Mouse (Mus musculus) forebrain, embryonic 16.5 days (tissue): ENCODE results near the gene Prpf18. TPM values are rescaled to one million over a fixed set of nuclear protein-coding genes. Genes with fewer than 3 reads are reported as not detected.

Source experiments
- ATAC-seq: fragments of 200-750 bp; cut with Nextera tagmentation; 2 replicates; pipeline ENCODE4 v1.8.0; 2017; ENCODE audit warnings: mild to moderate bottlenecking, moderate library complexity
- H3K27ac ChIP-seq: fragments of 300-500 bp; sonication (generic); 2 replicates; pipeline ENCODE4 v1.5.1; 2014; ENCODE audit warnings: low read length, control low read depth
- H3K27me3 ChIP-seq: fragments of 300-500 bp; sonication (generic); replicated peaks from 2 replicates; pipeline ENCODE4 v1.6.1; 2014; ENCODE audit warnings: low read length; ENCODE audit not compliant: control insufficient read depth, insufficient read depth
- H3K36me3 ChIP-seq: fragments of 300-500 bp; sonication (generic); 2 replicates; pipeline ENCODE4 v1.6.1; 2014; ENCODE audit not compliant: control insufficient read depth, insufficient read depth
- H3K4me1 ChIP-seq: fragments of 300-500 bp; sonication (generic); replicated peaks from 2 replicates; pipeline ENCODE4 v1.6.1; 2014; ENCODE audit warnings: low read length; ENCODE audit not compliant: control insufficient read depth, insufficient read depth
- H3K4me2 ChIP-seq: fragments of 300-500 bp; sonication (generic); 2 replicates; pipeline ENCODE4 v1.6.1; 2014; ENCODE audit warnings: mild to moderate bottlenecking, low read length, control low read depth
- H3K4me3 ChIP-seq: fragments of 300-500 bp; sonication (generic); replicated peaks from 2 replicates; pipeline ENCODE4 v1.5.1; 2014; ENCODE audit warnings: mild to moderate bottlenecking, low read length, control low read depth
- H3K9ac ChIP-seq: fragments of 300-500 bp; sonication (generic); replicated peaks from 2 replicates; pipeline ENCODE4 v1.6.1; 2014; ENCODE audit warnings: low read depth, low read length, control low read depth
- H3K9me3 ChIP-seq: fragments of 300-500 bp; sonication (generic); 2 replicates; pipeline ENCODE4 v1.6.1; 2016; ENCODE audit warnings: low read length; ENCODE audit not compliant: control insufficient read depth
- WGBS: fragments of 180-500 bp; shearing (Covaris S2); extraction: QIAGEN DNeasy Blood & Tissue Kit; methylation state at CpG from one replicate; pipeline ENCODE4 v1.1.7; 2014; 5-methylcytosine and 5-hydroxymethylcytosine counted together
- polyA plus RNA-seq: library from polyadenylated mRNA; unstranded; fragments of >200 nt; fragmentation: Nextera tagmentation; extraction: Ambion mirVana; gene quantifications from 2 replicates; pipeline ENCODE4 v1.2.1, GENCODE M21; 2015

Prpf18 gene
- polyA plus RNA-seq, 1 experiment from 2014 or later = 59.6 TPM

DNA sequence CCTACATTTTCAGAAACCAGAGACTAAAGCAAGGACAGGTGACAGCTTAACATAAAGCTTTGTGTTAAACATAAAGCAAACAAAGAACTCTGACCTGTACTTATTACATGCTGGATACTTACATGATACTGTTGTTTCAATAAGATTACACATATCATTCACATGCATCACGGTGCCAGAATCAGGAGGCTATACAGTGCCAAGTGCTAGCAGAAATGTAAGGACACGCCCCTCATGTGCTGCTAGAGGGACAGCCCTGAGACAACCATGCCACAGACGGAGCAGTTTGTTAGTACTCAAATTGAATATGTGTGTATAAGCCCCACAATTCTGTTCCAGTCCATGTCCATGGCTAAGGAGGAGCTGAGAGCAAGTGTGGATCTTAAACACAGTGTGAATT lies 13.7 kb downstream of the Prpf18 start:
- ATAC-seq = no peak
- 90% methylated on average over 3 of the region's 3 CpGs for WGBS
- H3K27ac ChIP-seq = no peak overlapping the region

GRCm38 (mm10) chr2:4636656-4637055 lies 15.3 kb downstream of the Prpf18 start:
- no peak overlapping the region for H3K4me3 ChIP-seq
- no peaks in the 10 kb centered on the region for H3K4me1 ChIP-seq
- no peak overlapping the region for H3K27ac ChIP-seq
- H3K4me2 ChIP-seq = no peak overlapping the region
- peaks cover 19% of the 10 kb centered on the region for H3K36me3 ChIP-seq
- no peaks in the 10 kb centered on the region for H3K9me3 ChIP-seq
- ATAC-seq = no peak
- no peaks in the 10 kb centered on the region for H3K27me3 ChIP-seq
- H3K9ac ChIP-seq = no peak overlapping the region
- WGBS = 89% methylated on average over 7 of the region's 7 CpGs

More for the DNA sequence above, 13.7 kb downstream of the Prpf18 start:
- no peaks in the 10 kb centered on the region for H3K4me1 ChIP-seq
- no peaks in the 10 kb centered on the region for H3K27me3 ChIP-seq
- peaks cover 19% of the 10 kb centered on the region for H3K36me3 ChIP-seq
- H3K9me3 ChIP-seq = no peaks in the 10 kb centered on the region
- H3K4me2 ChIP-seq = no peak overlapping the region
- no peak overlapping the region for H3K4me3 ChIP-seq
- no peak overlapping the region for H3K9ac ChIP-seq

- Histone ChIP-seq H3K36me3 (peaks cover 22% of the 10 kb centered on the region), H3K4me3 (no peak overlapping the region), H3K9me3 (no peaks in the 10 kb centered on the region), H3K27ac (no peak overlapping the region), H3K4me2 (no peak overlapping the region), H3K4me1 (no peaks in the 10 kb centered on the region), H3K27me3 (no peaks in the 10 kb centered on the region), H3K9ac (no peak overlapping the region)
- 86% methylated on average over 8 of the region's 8 CpGs for WGBS
- no peak for ATAC-seq
Observed at GRCm38 (mm10) chr2:4635804-4636203, 16.1 kb downstream of the Prpf18 start.

GRCm38 (mm10) chr2:4630197-4630835 lies 21.6 kb downstream of the Prpf18 start:
- H3K27me3 ChIP-seq = no peaks in the 10 kb centered on the region
- WGBS = 96% methylated on average over 10 of the region's 10 CpGs
- H3K9ac ChIP-seq = no peak overlapping the region
- no peaks in the 10 kb centered on the region for H3K4me1 ChIP-seq
- no peak for ATAC-seq
- H3K27ac ChIP-seq = no peak overlapping the region
- no peak overlapping the region for H3K4me2 ChIP-seq
- no peak overlapping the region for H3K4me3 ChIP-seq
- H3K9me3 ChIP-seq = no peaks in the 10 kb centered on the region
- peaks cover 16% of the 10 kb centered on the region for H3K36me3 ChIP-seq

GRCm38 (mm10) chr2:4629470-4629869 lies 22.4 kb downstream of the Prpf18 start:
- no peaks in the 10 kb centered on the region for H3K4me1 ChIP-seq
- no peaks in the 10 kb centered on the region for H3K9me3 ChIP-seq
- no peak overlapping the region for H3K27ac ChIP-seq
- no peaks in the 10 kb centered on the region for H3K27me3 ChIP-seq
- H3K36me3 ChIP-seq = peaks cover 12% of the 10 kb centered on the region
- 93% methylated on average over 11 of the region's 11 CpGs for whole genome bisulfite sequencing
- no peak overlapping the region for H3K4me3 ChIP-seq
- H3K4me2 ChIP-seq = no peak overlapping the region
- H3K9ac ChIP-seq = no peak overlapping the region
- no peak for ATAC-seq

GRCm38 (mm10) chr2:4628920-4629319 lies 23.0 kb downstream of the Prpf18 start:
- Histone ChIP-seq H3K36me3 (peaks cover 12% of the 10 kb centered on the region), H3K9ac (no peak overlapping the region), H3K4me1 (no peaks in the 10 kb centered on the region), H3K27ac (no peak overlapping the region), H3K4me3 (no peak overlapping the region), H3K4me2 (no peak overlapping the region), H3K27me3 (no peaks in the 10 kb centered on the region), H3K9me3 (no peaks in the 10 kb centered on the region)
- WGBS = 99% methylated on average over 2 of the region's 2 CpGs
- ATAC-seq = no peak

- H3K9me3 ChIP-seq = no peaks in the 10 kb centered on the region
- no peak overlapping the region for H3K27ac ChIP-seq
- no peak overlapping the region for H3K4me3 ChIP-seq
- 91% methylated on average over 3 of the region's 3 CpGs for WGBS
- peaks cover 12% of the 10 kb centered on the region for H3K36me3 ChIP-seq
- no peak overlapping the region for H3K9ac ChIP-seq
- no peak overlapping the region for H3K4me2 ChIP-seq
- no peaks in the 10 kb centered on the region for H3K27me3 ChIP-seq
- H3K4me1 ChIP-seq = no peaks in the 10 kb centered on the region
- no peak for ATAC-seq
Observed at GRCm38 (mm10) chr2:4626911-4627310, 25.0 kb downstream of the Prpf18 start.

DNA sequence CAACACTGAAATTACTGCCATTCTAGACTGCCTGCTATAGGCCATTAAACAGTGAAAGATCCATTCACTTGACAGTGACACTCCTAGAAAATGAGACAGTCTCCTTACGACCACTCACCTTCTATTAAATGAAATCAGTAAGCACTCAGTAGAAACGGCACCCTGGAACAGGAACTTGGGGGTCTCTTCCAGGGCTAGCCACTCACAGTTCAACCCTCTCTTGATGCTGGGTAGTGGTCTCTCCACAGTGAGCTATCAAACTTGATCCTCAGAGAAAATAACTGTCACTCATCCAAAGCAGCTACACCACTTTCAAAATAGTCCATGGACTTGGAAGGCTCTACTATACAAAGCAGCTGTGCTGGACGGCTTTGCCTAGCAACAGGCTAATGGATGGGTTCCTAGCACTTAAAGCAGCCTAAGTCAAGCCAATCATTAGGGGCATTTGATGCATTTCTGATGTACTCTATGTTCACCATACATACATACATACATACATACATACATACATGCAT lies 30.4 kb downstream of the Prpf18 start:
- no peak overlapping the region for H3K9ac ChIP-seq
- H3K9me3 ChIP-seq = no peaks in the 10 kb centered on the region
- WGBS = 79% methylated on average over 3 of the region's 3 CpGs
- no peak overlapping the region for H3K4me2 ChIP-seq
- H3K36me3 ChIP-seq = peaks cover 8% of the 10 kb centered on the region
- H3K4me1 ChIP-seq = peaks cover 3% of the 10 kb centered on the region; the same call in 1 of the 2 replicates
- no peak overlapping the region for H3K27ac ChIP-seq
- no peak for ATAC-seq
- no peaks in the 10 kb centered on the region for H3K27me3 ChIP-seq
- no peak overlapping the region for H3K4me3 ChIP-seq

GRCm38 (mm10) chr2:4620640-4621401 lies 31.1 kb downstream of the Prpf18 start:
- no peak overlapping the region for H3K9ac ChIP-seq
- no peaks in the 10 kb centered on the region for H3K9me3 ChIP-seq
- ATAC-seq = no peak
- WGBS = 67% methylated on average over 12 of the region's 12 CpGs
- no peak overlapping the region for H3K4me2 ChIP-seq
- peaks cover 3% of the 10 kb centered on the region; the same call in 1 of the 2 replicates for H3K4me1 ChIP-seq
- H3K27me3 ChIP-seq = no peaks in the 10 kb centered on the region
- peaks cover 8% of the 10 kb centered on the region for H3K36me3 ChIP-seq
- no peak overlapping the region for H3K4me3 ChIP-seq
- no peak overlapping the region; the same call in 1 of the 2 replicates for H3K27ac ChIP-seq
